Mouse (Mus musculus) left cerebral cortex, postnatal 10 days (tissue): Measurements from ENCODE around the gene Stt3b. TPM values are rescaled to one million over a fixed set of nuclear protein-coding genes. Genes with fewer than 3 reads are reported as not detected.

ENCODE experiments used
- DNase-seq, 2 experiments: peaks; one replicate each; pipeline ENCODE4 v3.0.0; 2021 to 2022; ENCODE audit warnings: low spot score in 2 of 2, mixed read lengths in 1 of 2; ENCODE audit errors: extremely low spot score in 1 of 2
- intact Hi-C: fragments of 180-260 bp; cut with DNase I; formaldehyde crosslinking; loops from one replicate; pipeline ENCODE4 v1.15.1; 2025
- total RNA-seq, 2 experiments: library from RNA; stranded (reverse); gene quantifications; 2 replicates each; pipeline ENCODE4 v1.2.3; 2021

Gene Stt3b
- 100 to 1,000 TPM; 103 TPM for total RNA-seq

DNA sequence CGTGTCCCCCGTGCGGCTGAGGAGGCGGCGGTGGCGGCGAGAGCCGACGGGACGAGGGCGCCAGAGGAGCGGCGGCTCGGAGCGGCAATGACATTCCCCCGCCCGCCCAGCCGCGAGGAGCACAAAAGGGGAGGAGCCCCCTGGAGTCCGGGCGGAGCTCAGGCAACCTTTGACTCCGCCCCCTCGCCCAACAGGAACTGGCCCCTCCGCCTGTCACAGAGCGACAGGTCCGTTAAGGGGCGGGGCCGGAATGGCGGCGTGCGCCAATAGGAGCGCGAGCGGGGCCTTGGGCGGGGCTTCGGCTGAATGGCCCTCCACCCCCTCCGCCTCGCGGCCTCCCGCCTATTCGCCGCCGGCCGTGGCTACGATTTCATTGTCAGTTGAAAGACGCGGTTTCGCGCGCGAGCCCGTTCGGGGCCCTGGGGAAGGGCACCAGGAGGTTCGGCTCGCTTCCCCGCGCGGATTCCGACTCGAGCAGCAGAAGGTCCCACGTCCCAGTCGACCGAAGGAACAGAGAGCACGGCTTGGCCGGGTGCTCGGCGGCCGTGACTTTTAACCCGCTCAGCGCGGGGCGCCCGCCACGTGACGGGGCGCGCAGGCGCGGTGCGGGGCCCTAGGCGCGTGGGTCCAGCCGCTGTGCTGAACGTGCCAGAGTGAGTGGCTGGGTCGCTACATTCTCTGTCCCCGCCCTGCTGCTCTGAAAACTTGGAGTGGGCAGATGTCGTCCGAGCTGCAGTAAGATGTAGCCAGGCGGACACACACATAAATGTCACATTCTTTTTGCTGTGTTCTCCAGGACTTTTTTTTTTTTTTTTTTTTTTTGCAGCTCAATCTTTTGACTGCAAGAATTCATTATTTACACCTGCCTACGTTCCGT, at the start of gene Stt3b:
Stt3b (minus strand) TSS at position 76 of the 877 bp plus-strand sequence.
- intact Hi-C loops = no loop called here
- DNase-seq = peak; percentile 99 to 100

DNA sequence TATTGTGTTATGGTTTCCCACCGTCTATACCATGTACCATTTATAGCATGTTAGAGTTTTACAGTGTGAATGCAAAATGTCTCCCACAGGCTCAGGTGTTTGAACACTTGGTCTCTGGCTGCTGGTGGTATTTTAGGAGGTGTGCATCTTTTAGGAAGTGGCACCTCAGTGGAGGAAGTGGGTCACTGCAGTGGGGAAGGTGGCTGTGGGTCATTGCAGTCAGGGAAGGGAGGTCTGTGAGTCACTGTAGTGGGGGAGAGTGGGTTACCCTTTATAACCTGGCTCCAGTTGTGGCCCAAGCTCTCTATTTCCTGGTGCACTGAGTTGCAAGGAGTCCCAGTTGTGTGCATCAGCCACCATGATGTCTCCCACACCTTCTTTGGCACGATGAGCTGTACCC, 48.2 kb upstream of the Stt3b start:
- DNase-seq = no peak
- intact Hi-C loops = no loop called here

DNA sequence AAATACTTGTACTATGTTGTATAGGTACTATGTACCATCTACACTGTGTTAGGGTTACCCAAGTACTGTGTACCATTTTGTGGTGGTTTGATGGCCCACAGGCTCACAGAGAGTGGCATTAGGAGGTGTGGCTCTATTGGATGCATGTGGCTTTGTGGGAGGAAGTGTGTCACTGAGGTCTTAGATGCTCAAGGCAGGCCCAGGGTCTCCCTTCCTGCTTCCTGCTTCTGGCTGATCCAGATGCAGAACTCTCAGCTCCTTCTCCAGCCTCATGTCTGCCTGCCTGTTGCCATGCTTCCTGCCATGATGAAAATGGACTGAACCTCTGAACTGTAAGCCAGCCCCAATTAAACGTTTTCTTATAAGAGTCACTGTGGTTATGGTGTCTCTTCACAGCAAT, 47.8 kb upstream of the Stt3b start:
- no peak for DNase-seq

DNA sequence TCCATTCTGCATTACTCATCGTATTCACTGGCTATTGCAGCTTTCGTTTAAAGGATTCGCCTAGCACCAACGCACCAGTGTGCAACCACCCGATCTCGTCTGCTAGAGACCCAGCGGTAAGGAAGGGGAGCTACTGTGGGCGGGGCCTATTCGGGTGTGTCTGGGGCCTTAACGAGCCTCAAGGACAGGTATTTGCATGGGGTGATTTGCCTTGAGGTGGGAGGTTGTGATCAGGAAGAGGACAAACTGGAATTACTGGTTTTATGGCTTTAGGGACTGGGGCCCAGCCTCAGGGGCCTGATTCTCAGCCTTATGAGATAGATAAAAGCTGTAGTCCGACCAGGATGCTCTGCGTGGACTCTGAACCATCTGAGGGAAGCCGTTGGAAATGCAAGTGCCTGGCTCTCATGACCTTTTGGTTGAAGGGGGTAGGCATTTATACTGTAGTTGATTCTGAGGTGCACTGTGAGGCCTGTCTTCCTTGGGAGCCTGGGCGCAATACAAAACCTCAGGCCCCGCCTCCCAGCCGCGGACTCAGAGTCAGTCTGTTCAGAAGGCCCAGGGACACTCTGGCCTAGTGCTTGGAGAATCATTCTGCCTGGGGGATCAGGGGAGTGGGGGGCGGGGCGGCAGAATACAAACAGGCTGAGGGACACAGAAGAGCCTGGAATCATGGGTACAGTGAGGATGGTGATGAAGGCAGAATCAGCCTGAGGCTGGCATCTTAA, 46.7 kb upstream of the Stt3b start:
- no peak for DNase-seq
- intact Hi-C loops = no loop called here

More for the DNA sequence above, 47.8 kb upstream of the Stt3b start:
- intact Hi-C loops = no loop called here

DNA sequence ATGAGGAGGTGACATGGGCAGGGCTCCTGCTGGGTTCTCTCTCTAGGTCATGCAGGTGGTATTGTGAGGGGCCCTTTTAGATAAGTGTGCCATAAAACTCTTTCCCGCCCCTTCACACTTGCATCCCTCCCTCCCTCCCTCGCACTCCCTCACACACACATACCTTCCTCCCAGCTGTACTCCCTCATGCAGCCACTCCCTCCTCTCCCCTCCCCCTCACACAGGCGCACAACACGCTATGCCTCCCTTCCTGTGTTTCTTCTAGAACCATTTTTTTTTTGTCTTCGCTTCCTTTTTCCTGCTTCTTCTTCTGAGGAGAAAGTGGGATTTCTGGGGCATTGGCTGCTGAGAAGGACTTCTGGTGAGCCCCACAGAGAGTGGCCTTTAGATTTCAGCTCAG, 45.8 kb upstream of the Stt3b start:
- no peak for DNase-seq
- intact Hi-C loops = no loop called here

DNA sequence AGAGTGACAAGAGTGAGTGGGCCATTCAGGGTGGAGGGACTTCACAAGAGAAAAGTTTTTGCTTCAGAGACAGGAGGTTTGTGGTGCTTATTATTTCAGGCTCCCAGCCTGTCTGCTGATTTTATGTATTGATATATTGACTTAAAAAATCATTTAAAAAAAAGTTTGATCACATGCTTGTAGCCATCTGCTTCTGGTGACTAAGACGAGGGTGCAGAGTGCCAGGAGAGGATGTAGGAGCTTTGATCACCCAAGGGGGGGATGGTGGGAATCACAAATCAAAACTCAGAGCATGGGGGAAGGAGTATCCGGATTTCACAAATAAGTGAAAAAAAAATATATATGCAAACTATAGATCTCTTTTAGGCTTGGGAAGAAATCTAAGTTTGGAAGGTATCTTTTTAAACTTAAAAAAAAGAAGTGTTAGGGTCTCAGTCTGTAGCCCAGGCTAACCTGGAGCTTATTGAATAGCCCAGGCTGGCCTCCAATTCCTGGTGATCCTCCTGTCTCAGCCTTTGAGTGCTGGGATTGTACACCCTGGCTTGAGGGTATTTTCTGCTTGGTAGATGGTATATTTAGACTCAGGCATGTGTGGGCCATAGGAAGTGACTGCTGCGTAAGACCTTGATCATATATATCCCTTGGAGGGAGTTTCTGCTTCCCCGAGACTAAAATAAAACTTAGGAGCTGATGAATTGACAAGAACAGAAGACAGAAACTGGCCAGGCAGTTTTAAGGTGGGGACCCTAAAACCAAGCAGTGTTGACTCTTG, 39.7 kb upstream of the Stt3b start:
- intact Hi-C loops = no loop called here
- no peak for DNase-seq

DNA sequence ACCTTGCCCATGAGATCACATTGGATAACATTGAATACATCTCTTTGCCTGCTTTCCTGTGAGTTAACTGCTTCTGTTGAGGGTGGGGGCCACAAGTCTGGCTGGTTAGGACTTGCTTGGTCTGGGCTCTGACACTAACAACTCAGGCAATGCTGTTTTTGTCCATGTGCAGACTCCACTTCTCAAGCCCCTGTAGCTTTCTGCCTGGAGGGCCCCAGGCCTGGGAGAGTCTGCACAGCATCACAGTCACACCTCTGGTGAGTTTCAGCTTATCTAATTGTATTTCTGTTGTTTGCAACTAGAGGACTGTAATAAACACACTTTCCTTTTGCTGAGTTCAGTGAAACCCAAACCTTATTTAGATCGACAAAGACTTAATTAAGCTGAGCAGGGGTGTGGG, 38.9 kb upstream of the Stt3b start:
- intact Hi-C loops = no loop called here
- no peak for DNase-seq

DNA sequence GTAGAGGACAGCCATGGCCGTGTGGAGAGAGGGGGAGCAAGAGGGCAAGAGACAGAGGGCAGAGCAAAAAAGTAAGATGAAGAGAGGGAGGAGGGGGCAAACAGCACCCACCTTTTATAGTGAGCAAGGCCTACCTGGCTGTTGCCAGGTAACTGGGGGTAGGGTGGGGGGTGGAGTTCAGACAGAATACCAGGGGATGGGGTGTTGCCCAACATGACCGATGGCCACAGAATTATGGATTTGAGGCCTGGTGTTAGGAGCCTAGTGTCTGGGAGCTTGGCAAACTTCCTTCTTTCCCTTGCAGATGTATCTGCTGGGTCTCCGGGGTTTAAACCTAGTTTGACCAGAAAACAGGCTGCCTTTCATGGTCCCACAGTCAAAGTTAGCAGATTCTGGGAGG, 34.7 kb upstream of the Stt3b start:
- intact Hi-C loops = no loop called here
- no peak for DNase-seq

DNA sequence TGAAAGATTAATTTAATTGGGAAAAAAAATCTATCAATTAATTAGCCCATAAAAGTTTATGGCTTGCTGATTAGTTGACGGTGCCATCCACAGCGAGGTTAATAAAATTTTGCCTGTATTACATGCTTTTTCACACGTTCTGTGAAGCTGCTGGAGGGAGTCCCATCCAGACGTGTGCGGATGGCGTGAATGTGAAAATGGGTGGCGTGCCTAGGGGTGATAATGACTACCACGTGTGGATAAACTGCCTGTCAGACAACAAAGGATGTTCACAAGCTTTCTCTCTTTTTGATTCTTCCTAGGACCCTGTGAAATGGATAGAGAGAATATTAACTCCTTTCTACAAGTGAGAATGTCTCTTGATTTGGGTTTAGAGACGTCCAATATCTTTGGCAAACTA, 31.4 kb upstream of the Stt3b start:
- DNase-seq = no peak
- intact Hi-C loops = no loop called here

DNA sequence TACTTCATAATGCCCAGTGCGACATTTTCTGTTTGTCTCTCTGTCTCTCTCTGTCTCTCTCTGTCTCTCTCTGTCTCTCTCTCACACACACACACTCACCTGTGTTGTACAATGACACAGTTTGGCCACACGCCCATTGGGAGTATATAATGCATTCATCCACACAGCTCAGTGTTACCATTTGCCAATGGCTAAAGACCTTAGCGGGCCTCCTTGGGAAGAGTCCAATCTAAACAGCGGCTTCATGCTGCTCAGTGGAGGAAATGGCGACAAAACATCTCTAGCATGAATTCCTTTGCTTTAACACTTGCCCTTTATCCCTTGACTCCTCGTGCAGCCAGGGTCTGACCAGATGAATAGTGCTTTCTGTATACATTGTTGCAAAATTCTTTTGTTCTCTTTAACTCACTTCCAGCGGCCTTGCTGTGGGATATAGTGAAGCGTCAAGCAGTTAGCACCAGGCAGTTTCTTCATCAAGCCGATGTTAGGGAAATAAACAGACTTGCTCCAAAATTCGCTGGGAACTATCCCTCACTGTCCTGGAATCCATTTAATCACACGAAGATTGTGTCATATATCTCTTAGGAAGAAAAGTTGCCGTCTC, 30.1 kb upstream of the Stt3b start:
- intact Hi-C loops = no loop called here
- DNase-seq = peak in 1 of 2 experiments; percentile 62

DNA sequence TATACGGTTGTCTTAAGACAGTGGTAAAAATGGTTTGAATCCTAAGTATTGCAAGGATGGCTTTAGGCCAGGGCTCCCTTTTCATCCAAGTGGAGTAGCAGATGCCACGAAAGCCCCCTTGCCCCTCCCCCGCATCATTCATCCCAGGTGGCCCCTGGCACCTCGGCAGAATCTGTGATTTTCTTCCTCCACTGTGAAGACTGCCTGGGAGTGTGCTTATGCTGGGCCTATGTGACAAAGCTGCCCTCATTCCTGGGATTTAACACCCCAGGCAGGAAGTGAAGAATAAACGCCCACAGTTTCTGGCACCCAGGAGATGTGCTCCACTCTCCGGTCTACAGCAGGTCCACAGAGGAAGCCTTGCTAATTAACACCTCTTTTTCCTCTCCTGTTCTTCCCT, 28.6 kb upstream of the Stt3b start:
- peak; percentile 25 to 57 for DNase-seq
- intact Hi-C loops = no loop called here

DNA sequence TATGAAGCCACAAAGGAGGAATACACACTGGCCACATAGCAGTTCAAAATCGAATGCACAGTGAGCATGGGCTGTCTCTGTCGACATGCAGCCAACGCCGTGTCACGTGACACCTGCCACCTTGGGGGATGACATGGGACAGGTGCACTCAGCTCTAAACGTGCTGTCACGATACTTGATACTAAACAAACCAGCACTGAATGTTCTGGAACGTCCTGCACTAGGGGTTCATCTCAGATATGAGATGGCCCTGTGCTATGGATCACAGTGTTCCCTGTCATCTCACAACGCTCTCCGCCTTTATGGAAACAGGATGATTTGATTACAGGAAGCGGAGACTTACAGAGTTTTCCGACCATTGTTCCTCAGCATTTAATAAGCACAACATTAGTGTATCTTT, 22.8 kb upstream of the Stt3b start:
- intact Hi-C loops = no loop called here

DNA sequence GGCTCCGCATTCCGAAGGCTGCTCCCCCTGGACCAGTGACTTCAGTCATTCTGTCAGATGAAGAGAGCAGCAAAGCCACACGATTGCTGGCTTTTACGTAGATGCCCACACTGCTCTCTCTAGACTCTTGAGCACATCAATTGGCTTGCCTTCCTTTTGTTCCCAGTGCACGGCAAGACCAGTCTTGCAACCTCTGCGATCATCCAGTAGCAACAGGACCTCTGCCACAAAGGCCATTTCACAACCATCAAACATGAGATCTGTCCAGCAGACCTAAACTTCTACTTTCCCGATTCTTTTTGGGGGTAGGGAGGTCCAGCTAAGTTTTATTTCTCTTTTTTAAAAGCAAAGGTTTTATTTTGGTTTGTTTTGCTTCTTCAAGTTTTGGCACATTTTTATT, 22.1 kb upstream of the Stt3b start:
- intact Hi-C loops = no loop called here

More for the DNA sequence above, 22.8 kb upstream of the Stt3b start:
- no peak for DNase-seq

DNA sequence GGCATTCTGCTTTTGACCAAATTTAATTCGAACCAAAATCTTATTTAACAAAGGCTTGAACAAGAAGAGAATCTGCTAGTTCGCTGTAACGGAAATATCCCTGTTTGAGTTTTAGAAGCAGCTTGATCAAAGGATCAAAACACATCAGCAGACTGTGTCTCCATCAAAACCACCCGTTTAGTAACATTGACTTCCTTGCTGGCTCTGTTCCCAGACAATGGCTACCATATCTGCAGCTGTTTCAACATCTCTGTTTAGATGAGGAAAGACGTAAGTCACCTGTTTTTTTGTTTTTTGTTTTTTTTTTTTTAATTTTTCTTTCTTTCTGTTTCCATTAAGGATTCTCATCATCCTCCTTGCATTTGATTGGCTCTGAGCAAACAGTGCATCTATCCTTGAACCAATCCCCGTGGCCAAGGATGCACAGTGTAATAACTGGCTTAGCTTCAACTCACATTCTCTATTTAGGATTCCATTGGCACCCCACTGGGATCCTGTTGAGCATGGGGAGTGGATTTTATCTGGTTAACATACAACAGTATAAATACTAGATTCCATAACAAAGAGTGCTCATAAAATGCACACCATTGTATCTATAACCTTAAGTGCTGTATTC, 20.7 kb upstream of the Stt3b start:
- peak in 1 of 2 experiments; percentile 68 for DNase-seq
- intact Hi-C loops = no loop called here

More for the DNA sequence above, 22.1 kb upstream of the Stt3b start:
- DNase-seq = no peak

DNA sequence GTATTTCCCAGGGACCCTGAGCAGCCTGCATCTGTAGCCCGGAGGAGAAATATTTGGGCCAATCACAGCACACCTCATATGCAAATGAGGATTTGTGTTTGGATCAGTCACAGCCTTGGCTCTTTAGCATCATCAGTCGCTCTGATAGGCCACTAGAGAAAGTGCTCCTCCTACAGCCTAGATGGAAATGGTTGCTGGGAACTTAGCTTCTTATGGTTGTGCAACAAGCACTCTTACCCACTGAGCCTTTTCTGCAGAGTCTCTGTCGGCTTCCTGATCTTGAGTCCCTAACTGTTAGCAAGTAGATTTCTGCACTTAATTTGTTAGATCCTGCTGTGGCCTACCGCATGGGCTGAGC, 16.3 kb upstream of the Stt3b start:
- intact Hi-C loops = no loop called here

DNA sequence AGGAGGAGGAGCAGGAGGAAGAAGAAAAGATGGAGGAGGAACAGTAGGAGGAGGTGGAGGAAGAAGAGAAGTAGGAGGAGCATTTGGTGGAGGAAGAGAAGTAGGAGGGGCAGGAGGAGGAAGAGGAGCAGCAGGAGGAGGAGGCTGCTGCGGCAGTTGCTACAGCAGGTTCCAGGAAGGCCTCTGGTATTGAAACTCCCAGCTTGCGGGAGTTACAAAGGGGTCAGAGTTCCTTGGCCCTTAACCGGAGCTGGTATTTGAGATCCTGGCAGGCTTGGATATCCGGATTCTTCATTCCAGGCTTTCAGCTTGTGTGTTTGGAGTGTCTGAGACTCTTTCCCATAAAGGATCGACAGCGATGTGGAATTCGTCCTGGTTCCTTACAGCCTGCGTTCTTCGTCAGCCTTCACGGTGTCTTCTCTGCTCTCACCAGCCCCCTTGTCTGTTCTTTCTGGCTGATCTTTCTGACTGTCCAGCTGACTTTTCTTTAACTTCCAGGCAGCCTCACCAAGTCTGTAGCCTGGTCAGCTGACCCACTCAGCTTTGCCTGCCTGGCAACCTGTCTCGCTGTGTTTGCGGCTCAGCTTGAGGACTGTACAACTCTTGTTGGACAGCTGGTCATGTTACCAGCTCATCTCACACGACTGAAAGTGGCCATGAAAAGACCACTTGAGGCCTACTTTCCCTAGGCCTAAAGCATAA, 15.8 kb upstream of the Stt3b start:
- DNase-seq = no peak
- intact Hi-C loops = no loop called here

More for the DNA sequence above, 16.3 kb upstream of the Stt3b start:
- DNase-seq = no peak

DNA sequence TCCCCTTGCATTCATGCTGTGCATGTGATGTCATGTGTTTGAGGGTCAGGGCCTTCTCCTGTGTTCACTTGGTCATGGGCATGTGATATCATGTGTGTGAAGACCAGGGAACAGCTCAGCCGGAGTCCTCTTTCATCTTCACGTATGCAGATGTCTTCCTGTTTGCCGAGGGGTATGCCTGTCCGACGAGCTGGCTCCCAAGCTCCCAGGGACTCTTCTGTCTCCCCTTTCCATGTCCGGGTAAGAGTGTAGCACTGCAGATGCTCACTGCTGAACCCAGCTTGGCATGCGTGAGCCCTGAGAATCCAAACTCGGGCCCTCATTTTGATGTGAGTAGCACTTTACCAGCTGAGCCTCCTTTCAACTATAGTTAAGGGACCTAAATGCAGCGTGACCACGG, 13.4 kb upstream of the Stt3b start:
- intact Hi-C loops = no loop called here
- no peak for DNase-seq

DNA sequence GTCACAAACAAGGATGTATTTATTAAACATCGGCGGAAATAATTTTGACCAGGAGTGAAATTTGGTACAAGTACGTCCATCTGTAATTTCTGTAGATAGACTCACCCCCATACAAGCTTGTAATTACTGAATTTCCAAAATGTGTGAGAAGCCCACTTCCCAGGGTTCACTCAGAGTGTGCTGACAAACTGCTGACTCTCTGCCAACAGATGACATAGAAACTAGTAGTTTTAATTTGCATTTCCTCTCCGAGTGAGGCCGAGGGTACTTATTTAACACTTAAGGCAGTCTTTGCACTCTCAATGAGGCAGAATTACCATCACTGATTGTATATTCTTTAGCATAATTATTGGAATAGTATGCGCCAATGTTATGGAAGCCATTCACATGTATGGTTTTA, 12.2 kb upstream of the Stt3b start:
- intact Hi-C loops = no loop called here
- DNase-seq = no peak
